Mouse (Mus musculus) liver, embryonic 11.5 days (tissue): ENCODE data around the gene Ank2. TPM values are rescaled to one million over a fixed set of nuclear protein-coding genes. Genes with fewer than 3 reads are reported as not detected.

Experiments used
- ATAC-seq: fragments of 200-750 bp; cut with Nextera tagmentation; replicated peaks from 2 replicates; pipeline ENCODE4 v1.8.0; 2017; ENCODE audit warnings: moderate number of reproducible peaks, mild to moderate bottlenecking, moderate TSS enrichment, moderate library complexity; ENCODE audit not compliant: low FRiP score
- DNase-seq: peaks from one replicate; pipeline ENCODE4 v3.0.0-alpha.2; 2017; ENCODE audit warnings: low spot score
- H3K27ac ChIP-seq: fragments of 300-500 bp; sonication (generic); 2 replicates; pipeline ENCODE4 v1.5.1; 2014; ENCODE audit warnings: mild to moderate bottlenecking, low read depth, low read length, control low read depth
- H3K27me3 ChIP-seq: fragments of 300-500 bp; sonication (generic); replicated peaks from 2 replicates; pipeline ENCODE4 v1.6.1; 2014; ENCODE audit warnings: low read length, mixed read lengths; ENCODE audit not compliant: control insufficient read depth, insufficient read depth
- H3K36me3 ChIP-seq: fragments of 300-500 bp; sonication (generic); 2 replicates; pipeline ENCODE4 v1.6.1; 2014; ENCODE audit warnings: mild to moderate bottlenecking, low read length, moderate library complexity, mixed read lengths; ENCODE audit not compliant: control insufficient read depth, insufficient read depth
- H3K4me1 ChIP-seq: fragments of 300-500 bp; sonication (generic); replicated peaks from 2 replicates; pipeline ENCODE4 v1.6.1; 2014; ENCODE audit warnings: low read length, mixed read lengths; ENCODE audit not compliant: control insufficient read depth, insufficient read depth
- H3K4me2 ChIP-seq: fragments of 300-500 bp; sonication (generic); 2 replicates; pipeline ENCODE4 v1.6.1; 2014; ENCODE audit warnings: mild to moderate bottlenecking, control low read depth, moderate library complexity
- H3K4me3 ChIP-seq: fragments of 300-500 bp; sonication (generic); 2 replicates; pipeline ENCODE4 v1.5.1; 2014; ENCODE audit warnings: low read depth, low read length, control low read depth
- H3K9ac ChIP-seq: fragments of 300-500 bp; sonication (generic); 2 replicates; pipeline ENCODE4 v1.6.1; 2014; ENCODE audit warnings: low read depth, low read length, control low read depth
- H3K9me3 ChIP-seq: fragments of 300-500 bp; sonication (generic); 2 replicates; pipeline ENCODE4 v1.6.1; 2016; ENCODE audit warnings: low read length, inconsistent platforms, mixed read lengths; ENCODE audit not compliant: control insufficient read depth
- WGBS: fragments of 180-500 bp; shearing (Covaris S2); extraction: QIAGEN DNeasy Blood & Tissue Kit; methylation state at CpG from one replicate; pipeline ENCODE4 v1.1.7; 2014; 5-methylcytosine and 5-hydroxymethylcytosine counted together
- polyA plus RNA-seq: library from polyadenylated mRNA; unstranded; fragments of >200 nt; fragmentation: Nextera tagmentation; extraction: Ambion mirVana; gene quantifications from 2 replicates; pipeline ENCODE4 v1.2.1, GENCODE M21; 2014

The Ank2 gene
- polyA plus RNA-seq, 1 experiment from 2014 or later, result 17.3 TPM

- WGBS, result 48% methylated on average over 8 of the region's 8 CpGs
- no peaks in the 10 kb centered on the region for H3K9me3 ChIP-seq
- H3K4me1 ChIP-seq, result no peaks in the 10 kb centered on the region
- H3K27ac ChIP-seq, result no peak overlapping the region
- ATAC-seq, result no peak
- no peak overlapping the region for H3K9ac ChIP-seq
- DNase-seq, result no peak
- no peak overlapping the region for H3K4me2 ChIP-seq
- H3K4me3 ChIP-seq, result no peak overlapping the region
- H3K36me3 ChIP-seq, result no peaks in the 10 kb centered on the region
- H3K27me3 ChIP-seq, result no peaks in the 10 kb centered on the region
Observed at GRCm38 (mm10) chr3:127012525-127012924, 486.6 kb downstream of the Ank2 start.

- 81% methylated on average over 9 of the region's 9 CpGs for WGBS
- Histone ChIP-seq H3K27ac (no peak overlapping the region), H3K9ac (no peak overlapping the region), H3K27me3 (no peaks in the 10 kb centered on the region), H3K9me3 (no peaks in the 10 kb centered on the region), H3K36me3 (no peaks in the 10 kb centered on the region), H3K4me1 (no peaks in the 10 kb centered on the region), H3K4me2 (no peak overlapping the region), H3K4me3 (no peak overlapping the region)
- ATAC-seq (peak; percentile 64), DNase-seq (no peak)
Observed at GRCm38 (mm10) chr3:127005898-127006673, 493.1 kb downstream of the Ank2 start.

- no peak for DNase-seq
- Histone ChIP-seq H3K27me3 (no peaks in the 10 kb centered on the region), H3K9ac (no peak overlapping the region), H3K9me3 (no peaks in the 10 kb centered on the region), H3K4me3 (no peak overlapping the region), H3K4me2 (no peak overlapping the region), H3K36me3 (no peaks in the 10 kb centered on the region), H3K27ac (no peak overlapping the region), H3K4me1 (no peaks in the 10 kb centered on the region)
- ATAC-seq, result peak; percentile 34
- 67% methylated on average over 9 of the region's 9 CpGs for WGBS
Observed at GRCm38 (mm10) chr3:127004860-127005633, 494.1 kb downstream of the Ank2 start.

- H3K9ac ChIP-seq, result no peak overlapping the region
- H3K9me3 ChIP-seq, result no peaks in the 10 kb centered on the region
- no peaks in the 10 kb centered on the region for H3K36me3 ChIP-seq
- ATAC-seq (no peak), DNase-seq (no peak)
- 86% methylated on average over 11 of the region's 11 CpGs for WGBS
- no peak overlapping the region for H3K4me3 ChIP-seq
- no peaks in the 10 kb centered on the region for H3K4me1 ChIP-seq
- H3K27ac ChIP-seq, result no peak overlapping the region
- no peak overlapping the region for H3K4me2 ChIP-seq
- no peaks in the 10 kb centered on the region for H3K27me3 ChIP-seq
Observed at GRCm38 (mm10) chr3:127003946-127004345, 495.2 kb downstream of the Ank2 start.

- DNase-seq (no peak), ATAC-seq (no peak)
- Histone ChIP-seq H3K4me1 (no peaks in the 10 kb centered on the region), H3K27me3 (0 out of 2 replicates have a peak, but pooled peaks cover 4% of the 10 kb centered on the region), H3K9ac (no peak overlapping the region), H3K36me3 (no peaks in the 10 kb centered on the region), H3K4me3 (no peak overlapping the region), H3K9me3 (no peaks in the 10 kb centered on the region), H3K27ac (no peak overlapping the region), H3K4me2 (peak overlapping the region; percentile 40)
- 17% methylated on average over 8 of the region's 8 CpGs for WGBS
Observed at GRCm38 (mm10) chr3:126998742-126999112, 500.4 kb downstream of the Ank2 start.

- DNase-seq (no peak), ATAC-seq (0 out of 2 replicates have a peak, but pooled peaks have one; percentile 53)
- Histone ChIP-seq H3K9me3 (no peaks in the 10 kb centered on the region), H3K9ac (no peak overlapping the region), H3K4me3 (0 out of 2 replicates have a peak overlapping the region, but pooled peaks have one; percentile 2), H3K27ac (no peak overlapping the region), H3K4me1 (no peaks in the 10 kb centered on the region), H3K27me3 (0 out of 2 replicates have a peak, but pooled peaks cover 4% of the 10 kb centered on the region), H3K4me2 (peak overlapping the region; percentile 40), H3K36me3 (no peaks in the 10 kb centered on the region)
- WGBS, result 17% methylated on average over 12 of the region's 12 CpGs
Observed at GRCm38 (mm10) chr3:126998008-126998741, 501.0 kb downstream of the Ank2 start.

GRCm38 (mm10) chr3:126997391-126998007 is 501.7 kb downstream of the Ank2 start:
- Histone ChIP-seq H3K9ac (no peak overlapping the region), H3K36me3 (no peaks in the 10 kb centered on the region), H3K27ac (no peak overlapping the region), H3K9me3 (no peaks in the 10 kb centered on the region), H3K4me2 (peak overlapping the region; percentile 40), H3K27me3 (0 out of 2 replicates have a peak, but pooled peaks cover 4% of the 10 kb centered on the region), H3K4me3 (0 out of 2 replicates have a peak overlapping the region, but pooled peaks have one; percentile 2), H3K4me1 (no peaks in the 10 kb centered on the region)
- DNase-seq (no peak), ATAC-seq (no peak)
- WGBS, result 14% methylated on average over 17 of the region's 17 CpGs

- Histone ChIP-seq H3K9ac (no peak overlapping the region), H3K4me3 (no peak overlapping the region), H3K4me2 (no peak overlapping the region), H3K27ac (no peak overlapping the region), H3K9me3 (no peaks in the 10 kb centered on the region), H3K36me3 (no peaks in the 10 kb centered on the region), H3K27me3 (0 out of 2 replicates have a peak, but pooled peaks cover 4% of the 10 kb centered on the region), H3K4me1 (no peaks in the 10 kb centered on the region)
- ATAC-seq (no peak), DNase-seq (no peak)
- WGBS, result 88% methylated on average over 8 of the region's 8 CpGs
Observed at GRCm38 (mm10) chr3:126996721-126997120, 502.4 kb downstream of the Ank2 start.
